Mouse (Mus musculus): Measurements from ENCODE around the gene Trmt112. TPM values are rescaled to one million over a fixed set of nuclear protein-coding genes. Genes with fewer than 3 reads are reported as not detected.

Gene Trmt112
- total RNA-seq, 1 experiment, result 105 TPM

DNA sequence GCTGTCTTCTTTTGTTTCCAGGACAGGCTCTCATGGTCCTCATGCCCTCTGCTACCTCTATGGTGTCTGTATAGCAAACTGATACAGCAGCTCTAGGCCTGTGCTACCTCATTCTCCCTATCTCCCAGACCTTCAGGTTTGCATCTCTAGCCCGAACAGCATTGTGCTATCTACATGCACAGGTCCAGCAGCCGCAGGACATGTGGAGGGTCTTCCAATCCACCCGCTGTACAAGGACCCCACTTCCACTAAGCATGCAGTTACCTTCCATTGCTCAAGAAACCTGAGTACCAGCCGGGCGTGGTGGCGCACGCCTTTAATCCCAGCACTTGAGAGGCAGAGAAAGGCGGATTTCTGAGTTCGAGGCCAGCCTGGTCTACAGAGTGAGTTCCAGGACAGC lies 5.0 kb downstream of the Trmt112 start:
- DNase-seq (ENCODE audit: low read depth, low spot score), result no peak
- H3K9me3 ChIP-seq (ENCODE audit: control insufficient read depth, insufficient read depth, low read depth, low read length), result no peaks in the 10 kb centered on the region
- peaks cover 23% of the 10 kb centered on the region for H3K36me3 ChIP-seq (ENCODE audit: control insufficient read depth, insufficient read depth, low read length, poor library complexity, severe bottlenecking)
- H3K4me1 ChIP-seq (ENCODE audit: control insufficient read depth in 2 of 2, insufficient read depth in 2 of 2, low read length in 2 of 2, poor library complexity in 1 of 2), result peaks cover 0 to 2% of the 10 kb centered on the region in 2 experiments; a peak in 2 of 4 replicates
- H3K27ac ChIP-seq (ENCODE audit: insufficient read depth, low read depth, low read length, poor library complexity, severe bottlenecking), result no peak overlapping the region
- in situ Hi-C loops (cut with MboI; ENCODE audit: low sequenced_read_pairs in 2 of 2, unreplicated experiment in 2 of 2), result no loop called here
- TF ChIP-seq MAFK (IDR thresholded peaks at IDR 0.05; ENCODE audit: insufficient read depth, low read depth, low read length), result no peak
- TF ChIP-seq ZNF384 (IDR thresholded peaks at IDR 0.05; ENCODE audit: low read depth, low read length), result no peak
- TF ChIP-seq HCFC1 (IDR thresholded peaks at IDR 0.05; ENCODE audit: borderline replicate concordance, insufficient read depth, low read length), result no peak
- no peak for TF ChIP-seq ZC3H11A (IDR thresholded peaks at IDR 0.05; ENCODE audit: borderline replicate concordance, low read depth, low read length)
- no peak for TF ChIP-seq CHD2 (IDR thresholded peaks at IDR 0.05; ENCODE audit: low read depth, low read length)
- H3K4me3 ChIP-seq (ENCODE audit: insufficient read depth in 1 of 2, low read depth in 1 of 2, low read length in 2 of 2, poor library complexity in 1 of 2, severe bottlenecking in 1 of 2), result no peak overlapping the region
- H3K9ac ChIP-seq (ENCODE audit: insufficient read depth, low read depth, low read length, poor library complexity, severe bottlenecking), result no peak overlapping the region

DNA sequence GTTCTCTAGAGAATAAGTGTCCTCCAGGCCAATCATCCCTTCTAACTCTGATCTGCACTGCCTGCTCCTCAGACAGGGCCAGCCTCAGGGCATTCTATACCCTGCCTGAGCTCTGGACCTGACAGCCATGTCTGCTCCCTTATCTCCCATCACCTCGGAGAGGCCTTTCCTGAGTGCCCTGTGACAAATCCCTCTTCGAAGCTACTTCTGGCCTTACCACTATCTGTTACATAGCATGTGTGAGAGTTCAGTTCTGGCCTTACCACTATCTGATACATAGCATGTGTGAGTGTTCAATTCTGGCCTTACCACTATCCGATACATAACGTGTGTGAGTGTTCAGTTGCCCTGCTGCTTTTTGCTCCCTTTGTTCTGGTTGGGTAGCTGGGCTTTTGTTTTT lies 5.8 kb downstream of the Trmt112 start:
- H3K9me3 ChIP-seq (ENCODE audit: control insufficient read depth, insufficient read depth, low read depth, low read length), result no peaks in the 10 kb centered on the region
- peaks cover 25% of the 10 kb centered on the region for H3K36me3 ChIP-seq (ENCODE audit: control insufficient read depth, insufficient read depth, low read length, poor library complexity, severe bottlenecking)
- H3K27ac ChIP-seq (ENCODE audit: insufficient read depth, low read depth, low read length, poor library complexity, severe bottlenecking), result no peak overlapping the region
- H3K9ac ChIP-seq (ENCODE audit: insufficient read depth, low read depth, low read length, poor library complexity, severe bottlenecking), result no peak overlapping the region
- H3K4me3 ChIP-seq (ENCODE audit: insufficient read depth in 1 of 2, low read depth in 1 of 2, low read length in 2 of 2, poor library complexity in 1 of 2, severe bottlenecking in 1 of 2), result no peak overlapping the region
- in situ Hi-C loops (cut with MboI; ENCODE audit: low sequenced_read_pairs in 2 of 2, unreplicated experiment in 2 of 2), result no loop called here
- TF ChIP-seq ZC3H11A (IDR thresholded peaks at IDR 0.05; ENCODE audit: borderline replicate concordance, low read depth, low read length), result no peak
- TF ChIP-seq MAFK (IDR thresholded peaks at IDR 0.05; ENCODE audit: insufficient read depth, low read depth, low read length), result no peak
- no peak for TF ChIP-seq HCFC1 (IDR thresholded peaks at IDR 0.05; ENCODE audit: borderline replicate concordance, insufficient read depth, low read length)
- TF ChIP-seq ZNF384 (IDR thresholded peaks at IDR 0.05; ENCODE audit: low read depth, low read length), result no peak
- TF ChIP-seq CHD2 (IDR thresholded peaks at IDR 0.05; ENCODE audit: low read depth, low read length), result no peak
- H3K4me1 ChIP-seq (ENCODE audit: control insufficient read depth in 2 of 2, insufficient read depth in 2 of 2, low read length in 2 of 2, poor library complexity in 1 of 2), result peaks cover 0 to 7% of the 10 kb centered on the region in 2 experiments; a peak in 2 of 4 replicates
- no peak for DNase-seq (ENCODE audit: low read depth, low spot score)

GRCm38 (mm10) chr19:6916496-6916895 lies 7.0 kb downstream of the Trmt112 start:
- H3K27ac ChIP-seq (ENCODE audit: insufficient read depth, low read depth, low read length, poor library complexity, severe bottlenecking), result no peak overlapping the region
- H3K9me3 ChIP-seq (ENCODE audit: control insufficient read depth, insufficient read depth, low read depth, low read length), result no peaks in the 10 kb centered on the region
- DNase-seq (ENCODE audit: low read depth, low spot score), result no peak
- no peak overlapping the region for H3K9ac ChIP-seq (ENCODE audit: insufficient read depth, low read depth, low read length, poor library complexity, severe bottlenecking)
- peaks cover 0 to 8% of the 10 kb centered on the region in 2 experiments; a peak in 2 of 4 replicates for H3K4me1 ChIP-seq (ENCODE audit: control insufficient read depth in 2 of 2, insufficient read depth in 2 of 2, low read length in 2 of 2, poor library complexity in 1 of 2)
- H3K4me3 ChIP-seq (ENCODE audit: insufficient read depth in 1 of 2, low read depth in 1 of 2, low read length in 2 of 2, poor library complexity in 1 of 2, severe bottlenecking in 1 of 2), result no peak overlapping the region
- in situ Hi-C loops (cut with MboI; ENCODE audit: low sequenced_read_pairs in 2 of 2, unreplicated experiment in 2 of 2), result no loop called here
- no peak for TF ChIP-seq ZNF384 (IDR thresholded peaks at IDR 0.05; ENCODE audit: low read depth, low read length)
- no peak for TF ChIP-seq ZC3H11A (IDR thresholded peaks at IDR 0.05; ENCODE audit: borderline replicate concordance, low read depth, low read length)
- no peak for TF ChIP-seq HCFC1 (IDR thresholded peaks at IDR 0.05; ENCODE audit: borderline replicate concordance, insufficient read depth, low read length)
- TF ChIP-seq MAFK (IDR thresholded peaks at IDR 0.05; ENCODE audit: insufficient read depth, low read depth, low read length), result no peak
- TF ChIP-seq CHD2 (IDR thresholded peaks at IDR 0.05; ENCODE audit: low read depth, low read length), result no peak
- peaks cover 20% of the 10 kb centered on the region for H3K36me3 ChIP-seq (ENCODE audit: control insufficient read depth, insufficient read depth, low read length, poor library complexity, severe bottlenecking)

- peaks cover 3 to 11% of the 10 kb centered on the region in 2 experiments; a peak in 3 of 4 replicates for H3K4me1 ChIP-seq (ENCODE audit: control insufficient read depth in 2 of 2, insufficient read depth in 2 of 2, low read length in 2 of 2, poor library complexity in 1 of 2)
- no peak overlapping the region for H3K9ac ChIP-seq (ENCODE audit: insufficient read depth, low read depth, low read length, poor library complexity, severe bottlenecking)
- TF ChIP-seq MAFK (IDR thresholded peaks at IDR 0.05; ENCODE audit: insufficient read depth, low read depth, low read length) (no peak), ZC3H11A (IDR thresholded peaks at IDR 0.05; ENCODE audit: borderline replicate concordance, low read depth, low read length) (no peak), CHD2 (IDR thresholded peaks at IDR 0.05; ENCODE audit: low read depth, low read length) (no peak), ZNF384 (IDR thresholded peaks at IDR 0.05; ENCODE audit: low read depth, low read length) (no peak), HCFC1 (IDR thresholded peaks at IDR 0.05; ENCODE audit: borderline replicate concordance, insufficient read depth, low read length) (no peak)
- no peak overlapping the region for H3K4me3 ChIP-seq (ENCODE audit: insufficient read depth in 1 of 2, low read depth in 1 of 2, low read length in 2 of 2, poor library complexity in 1 of 2, severe bottlenecking in 1 of 2)
- DNase-seq (ENCODE audit: low read depth, low spot score), result no peak
- no peaks in the 10 kb centered on the region for H3K9me3 ChIP-seq (ENCODE audit: control insufficient read depth, insufficient read depth, low read depth, low read length)
- peaks cover 4% of the 10 kb centered on the region; the same call in 1 of the 2 replicates for H3K36me3 ChIP-seq (ENCODE audit: control insufficient read depth, insufficient read depth, low read length, poor library complexity, severe bottlenecking)
- in situ Hi-C loops (cut with MboI; ENCODE audit: low sequenced_read_pairs in 2 of 2, unreplicated experiment in 2 of 2), result no loop called here
- H3K27ac ChIP-seq (ENCODE audit: insufficient read depth, low read depth, low read length, poor library complexity, severe bottlenecking), result no peak overlapping the region
Observed at GRCm38 (mm10) chr19:6918321-6918720, 8.8 kb downstream of the Trmt112 start.
